Mouse (Mus musculus): Measurements from ENCODE around the gene Gm11032. TPM values are rescaled to one million over a fixed set of nuclear protein-coding genes. Genes with fewer than 3 reads are reported as not detected.
"Not testable (repeated sequence)": the region's sequence is repeated elsewhere in the genome, so short reads cannot be mapped to it uniquely, and the experiment has no call there.

The Gm11032 gene
- polyA plus RNA-seq (2012; rRNA removed) = not detected in 2 replicates

DNA sequence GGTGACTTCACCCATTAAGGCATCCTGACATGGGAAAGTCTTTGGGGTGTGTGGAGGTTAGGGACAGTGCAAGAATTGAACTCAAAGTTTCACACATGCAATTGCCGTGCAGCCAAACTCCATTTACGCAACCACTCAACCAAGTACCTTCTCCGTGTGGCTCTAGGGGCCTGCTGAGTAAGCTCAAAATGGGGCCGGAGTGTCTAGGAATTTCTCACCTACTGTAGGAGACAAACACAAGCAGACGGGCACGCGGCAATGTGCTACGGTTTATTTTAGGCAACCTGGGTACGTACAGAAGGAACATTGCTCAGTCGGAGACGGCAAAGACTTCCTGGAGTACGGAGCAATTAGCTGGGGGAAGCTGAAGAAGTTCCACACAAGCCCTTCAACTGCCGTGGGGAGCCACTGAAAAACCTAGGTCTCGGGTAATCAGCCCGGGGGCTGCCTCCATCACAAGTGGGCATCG, at the start of gene Gm11032:
TSS of gene Gm11032 (plus strand) at position 51 of the 469 bp plus-strand sequence.
- H3K27me3 ChIP-seq (ENCODE audit: control insufficient read depth, insufficient read depth, low read length) = no peaks in the 10 kb centered on the region
- H3K4me1 ChIP-seq (ENCODE audit: control insufficient read depth, insufficient read depth, low read length) = no peaks in the 10 kb centered on the region
- WGBS = 38% methylated on average over 16 of the region's 16 CpGs
- no peak within 1 kb of the TSS for H3K27ac ChIP-seq (ENCODE audit: insufficient read depth, low read length)
- TF ChIP-seq CTCF (IDR thresholded peaks at IDR 0.05; ENCODE audit: borderline replicate concordance, insufficient read depth, low read depth, low read length) (no peak), POLR2A (IDR thresholded peaks at IDR 0.05; ENCODE audit: borderline replicate concordance, insufficient read depth, low read length) (no peak)
- peak in 1 of 2 experiments; percentile 26 for DNase-seq
- H3K4me3 ChIP-seq (replicated peaks; ENCODE audit: insufficient read depth, low read depth, low read length) = no peak within 1 kb of the TSS

DNA sequence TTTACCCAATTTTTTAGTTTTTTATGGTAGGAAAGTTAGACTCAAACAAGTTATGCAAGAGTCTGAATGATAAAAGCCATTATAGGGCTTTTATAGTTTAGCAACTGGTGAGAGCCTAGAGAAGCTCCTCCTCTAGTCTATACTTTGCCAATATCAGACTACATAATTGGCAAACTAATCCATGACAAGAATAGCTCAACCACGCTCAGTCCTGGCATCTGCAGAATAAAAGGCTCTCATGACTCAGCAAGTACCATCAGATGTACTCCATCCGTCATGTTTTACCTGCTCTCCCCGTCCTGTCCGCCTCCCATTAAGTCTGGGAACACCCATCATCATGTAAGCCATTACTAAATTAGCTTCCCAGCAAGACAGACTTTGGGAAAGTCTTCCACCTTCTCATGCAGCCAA, 48.4 kb upstream of the Gm11032 start:
- Histone ChIP-seq H3K27me3 (ENCODE audit: control insufficient read depth, insufficient read depth, low read length) (no peaks in the 10 kb centered on the region), H3K4me3 (replicated peaks; ENCODE audit: insufficient read depth, low read depth, low read length) (no peak overlapping the region), H3K4me1 (ENCODE audit: control insufficient read depth, insufficient read depth, low read length) (peaks cover 6% of the 10 kb centered on the region), H3K27ac (ENCODE audit: insufficient read depth, low read length) (no peak overlapping the region)
- peak in 1 of 2 experiments; percentile 45 for DNase-seq
- 12% methylated on average over 4 of the region's 4 CpGs for WGBS
- TF ChIP-seq POLR2A (IDR thresholded peaks at IDR 0.05; ENCODE audit: borderline replicate concordance, insufficient read depth, low read length) = no peak
- no peak for TF ChIP-seq CTCF (IDR thresholded peaks at IDR 0.05; ENCODE audit: borderline replicate concordance, insufficient read depth, low read depth, low read length)

DNA sequence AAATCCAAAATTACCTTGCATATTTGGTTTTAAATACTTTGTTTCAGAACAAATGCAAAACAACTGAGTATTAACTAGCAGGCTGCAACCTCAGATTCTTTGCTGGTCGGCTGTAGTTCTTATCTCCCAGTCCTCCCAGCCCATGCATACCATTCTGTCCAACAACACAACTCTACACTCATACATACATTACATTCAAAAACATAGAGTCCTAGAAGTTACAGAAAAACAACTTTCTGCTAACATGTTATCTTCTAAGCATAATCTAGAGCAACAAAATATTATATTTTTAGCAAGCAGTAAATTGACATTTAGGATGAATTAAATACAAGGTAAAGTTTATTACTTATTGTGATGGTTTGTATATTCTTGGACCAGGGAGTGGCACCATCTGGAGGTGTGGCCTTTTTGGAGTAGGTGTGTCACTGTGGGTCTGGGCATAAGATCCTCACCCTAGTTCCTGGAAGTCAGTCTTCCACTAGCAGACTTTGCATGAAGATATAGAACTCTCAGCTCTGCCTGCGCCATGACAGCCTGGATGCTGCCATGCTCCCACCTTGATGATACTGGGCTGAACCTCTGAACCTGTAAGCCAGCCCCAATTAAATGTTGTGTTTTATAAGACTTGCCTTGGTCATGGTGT, 43.7 kb upstream of the Gm11032 start:
- not testable (repeated sequence) for DNase-seq; H3K27me3 ChIP-seq (ENCODE audit: control insufficient read depth, insufficient read depth, low read length); H3K4me1 ChIP-seq (ENCODE audit: control insufficient read depth, insufficient read depth, low read length); H3K4me3 ChIP-seq (replicated peaks; ENCODE audit: insufficient read depth, low read depth, low read length); H3K27ac ChIP-seq (ENCODE audit: insufficient read depth, low read length)
- WGBS = 88% methylated on average over 2 of the region's 2 CpGs

DNA sequence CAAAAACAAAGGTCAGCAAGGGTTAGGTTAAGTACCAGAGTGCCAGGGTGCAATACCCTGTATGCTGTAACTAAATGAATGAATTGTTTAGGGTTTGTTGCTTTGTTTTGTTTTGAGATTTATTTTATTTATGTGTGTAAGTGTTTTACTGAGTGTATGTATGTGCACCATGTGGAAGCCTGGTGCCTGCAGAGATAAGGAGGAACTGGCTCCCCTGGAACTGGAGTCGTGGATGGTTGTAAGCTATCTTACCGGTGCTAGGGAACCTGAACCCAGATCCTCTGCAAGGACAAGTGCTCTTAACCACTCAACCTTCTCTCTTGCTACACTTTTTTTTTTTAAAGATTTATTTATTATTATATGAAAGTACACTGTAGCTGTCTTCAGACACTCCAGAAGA, 42.8 kb upstream of the Gm11032 start:
- Histone ChIP-seq H3K4me3 (replicated peaks; ENCODE audit: insufficient read depth, low read depth, low read length) (no peak overlapping the region), H3K27me3 (ENCODE audit: control insufficient read depth, insufficient read depth, low read length) (no peaks in the 10 kb centered on the region), H3K4me1 (ENCODE audit: control insufficient read depth, insufficient read depth, low read length) (peaks cover 6% of the 10 kb centered on the region; the same call in 1 of the 2 replicates), H3K27ac (ENCODE audit: insufficient read depth, low read length) (no peak overlapping the region)
- TF ChIP-seq POLR2A (IDR thresholded peaks at IDR 0.05; ENCODE audit: borderline replicate concordance, insufficient read depth, low read length) = no peak
- TF ChIP-seq CTCF (IDR thresholded peaks at IDR 0.05; ENCODE audit: borderline replicate concordance, insufficient read depth, low read depth, low read length) = no peak
- 85% methylated on average over 2 of the region's 2 CpGs for WGBS
- DNase-seq = no peak

DNA sequence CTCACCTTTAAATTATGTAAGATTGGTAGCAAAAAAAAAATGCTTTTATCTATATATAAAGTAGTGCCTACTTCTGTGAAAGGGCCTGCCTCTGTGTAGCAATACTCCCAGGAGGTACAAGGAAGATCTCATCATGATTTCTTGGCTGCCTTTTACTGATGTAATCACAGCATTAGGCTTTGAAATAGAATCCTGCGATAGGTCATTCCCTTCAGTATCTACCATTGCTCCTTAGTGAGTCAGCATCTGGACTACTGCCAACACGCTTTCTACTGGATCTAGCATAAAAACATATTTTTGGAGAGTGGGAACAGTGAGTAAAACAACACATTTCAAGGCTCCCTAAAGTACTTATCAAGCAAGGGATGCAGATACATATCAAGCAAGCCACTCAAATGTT, 41.2 kb upstream of the Gm11032 start:
- H3K4me3 ChIP-seq (replicated peaks; ENCODE audit: insufficient read depth, low read depth, low read length) = no peak overlapping the region
- peaks cover 6% of the 10 kb centered on the region; the same call in 1 of the 2 replicates for H3K4me1 ChIP-seq (ENCODE audit: control insufficient read depth, insufficient read depth, low read length)
- TF ChIP-seq CTCF (IDR thresholded peaks at IDR 0.05; ENCODE audit: borderline replicate concordance, insufficient read depth, low read depth, low read length) = no peak
- TF ChIP-seq POLR2A (IDR thresholded peaks at IDR 0.05; ENCODE audit: borderline replicate concordance, insufficient read depth, low read length) = no peak
- 48% methylated on average over 2 of the region's 2 CpGs for WGBS
- H3K27me3 ChIP-seq (ENCODE audit: control insufficient read depth, insufficient read depth, low read length) = no peaks in the 10 kb centered on the region
- no peak overlapping the region; the same call in 1 of the 2 replicates for H3K27ac ChIP-seq (ENCODE audit: insufficient read depth, low read length)
- DNase-seq = peak; percentile 45 to 64

DNA sequence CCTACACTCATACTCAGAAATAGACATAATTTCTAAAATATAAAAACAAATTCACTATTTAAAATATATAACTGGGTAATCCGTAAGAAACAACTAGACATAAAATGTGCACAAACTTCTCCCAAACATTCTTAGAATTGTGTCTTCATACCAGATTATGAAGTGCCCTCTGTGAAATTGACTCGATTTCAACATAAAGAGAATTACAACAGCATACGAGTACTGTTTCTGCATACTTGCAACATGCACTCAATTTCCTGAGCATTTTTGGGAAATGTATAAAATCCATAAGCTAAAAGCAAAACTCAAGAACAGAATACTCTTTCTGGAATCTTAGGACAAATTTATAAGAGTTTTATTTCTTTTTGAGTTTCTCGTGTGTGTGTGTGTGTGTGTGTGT, 28.1 kb upstream of the Gm11032 start:
- DNase-seq = no peak
- Histone ChIP-seq H3K4me1 (ENCODE audit: control insufficient read depth, insufficient read depth, low read length) (peaks cover 2% of the 10 kb centered on the region; the same call in 1 of the 2 replicates), H3K27me3 (ENCODE audit: control insufficient read depth, insufficient read depth, low read length) (no peaks in the 10 kb centered on the region), H3K4me3 (replicated peaks; ENCODE audit: insufficient read depth, low read depth, low read length) (no peak overlapping the region), H3K27ac (ENCODE audit: insufficient read depth, low read length) (no peak overlapping the region)
- no peak for TF ChIP-seq POLR2A (IDR thresholded peaks at IDR 0.05; ENCODE audit: borderline replicate concordance, insufficient read depth, low read length)
- TF ChIP-seq CTCF (IDR thresholded peaks at IDR 0.05; ENCODE audit: borderline replicate concordance, insufficient read depth, low read depth, low read length) = no peak
- WGBS = 77% methylated on average over 4 of the region's 4 CpGs

DNA sequence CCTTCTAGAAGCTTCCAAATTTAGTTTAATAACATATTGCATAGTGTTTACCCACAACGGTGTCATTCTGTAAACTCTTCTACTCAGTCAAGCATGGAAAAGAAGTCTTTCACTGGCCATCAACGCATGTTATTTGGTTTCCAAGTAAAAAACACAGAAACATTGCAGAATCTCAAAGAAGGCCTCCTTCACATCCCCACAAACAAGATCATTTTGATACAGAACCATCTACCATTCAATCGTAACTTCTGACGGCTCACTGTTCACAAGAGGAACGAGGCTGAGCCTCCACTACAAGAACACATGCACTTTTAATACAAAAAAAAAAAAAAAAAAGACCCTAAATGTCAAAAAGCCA, 26.4 kb upstream of the Gm11032 start:
- peaks cover 2% of the 10 kb centered on the region; the same call in 1 of the 2 replicates for H3K4me1 ChIP-seq (ENCODE audit: control insufficient read depth, insufficient read depth, low read length)
- no peaks in the 10 kb centered on the region for H3K27me3 ChIP-seq (ENCODE audit: control insufficient read depth, insufficient read depth, low read length)
- no peak for DNase-seq
- WGBS = 1% methylated on average over 5 of the region's 5 CpGs
- peak overlapping the region; percentile 33 for H3K4me3 ChIP-seq (replicated peaks; ENCODE audit: insufficient read depth, low read depth, low read length)
- H3K27ac ChIP-seq (ENCODE audit: insufficient read depth, low read length) = no peak overlapping the region
- TF ChIP-seq POLR2A (IDR thresholded peaks at IDR 0.05; ENCODE audit: borderline replicate concordance, insufficient read depth, low read length) (no peak), CTCF (IDR thresholded peaks at IDR 0.05; ENCODE audit: borderline replicate concordance, insufficient read depth, low read depth, low read length) (no peak)

DNA sequence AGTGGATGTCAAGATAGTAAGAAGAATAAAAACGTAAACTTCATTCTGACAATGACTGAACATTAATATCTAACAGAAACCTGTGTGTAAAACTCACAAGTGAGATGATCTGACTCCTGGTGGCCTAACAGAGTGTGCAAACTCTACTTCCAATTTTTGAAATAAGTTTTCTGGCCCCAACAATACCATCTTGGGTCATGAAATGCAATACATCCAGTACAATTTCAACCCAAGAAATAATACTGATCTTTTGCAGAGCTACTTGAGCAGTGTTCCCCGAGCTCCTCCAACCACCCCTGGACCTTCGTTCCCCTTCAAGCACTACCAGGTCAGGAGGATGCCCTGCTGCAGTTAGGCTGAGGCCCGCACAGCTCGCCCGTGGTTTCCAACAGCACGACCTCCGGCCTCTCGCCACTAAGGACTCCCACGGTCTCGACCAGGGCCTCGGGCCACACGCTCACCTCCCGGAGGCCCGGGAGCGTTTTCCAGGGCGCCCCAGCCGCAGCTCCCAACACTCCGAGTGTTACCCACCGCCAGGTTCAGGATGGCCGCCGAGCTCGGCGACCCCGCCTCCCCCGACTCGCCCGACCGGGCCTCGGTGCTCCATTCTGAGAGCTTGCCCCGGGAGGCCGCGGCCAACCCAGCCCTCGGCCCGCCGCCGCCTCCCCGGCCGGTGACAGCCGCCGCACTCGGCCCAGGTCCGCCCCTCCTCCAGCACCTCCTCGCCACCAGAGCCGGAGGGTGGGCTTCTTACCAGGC, 25.8 kb upstream of the Gm11032 start:
- 1% methylated on average over 45 of the region's 45 CpGs for WGBS
- peak overlapping the region; percentile 85 for H3K27ac ChIP-seq (ENCODE audit: insufficient read depth, low read length)
- H3K4me3 ChIP-seq (replicated peaks; ENCODE audit: insufficient read depth, low read depth, low read length) = peak overlapping the region; percentile 70
- peak in 1 of 2 experiments; percentile 54 for DNase-seq
- H3K27me3 ChIP-seq (ENCODE audit: control insufficient read depth, insufficient read depth, low read length) = no peaks in the 10 kb centered on the region
- H3K4me1 ChIP-seq (ENCODE audit: control insufficient read depth, insufficient read depth, low read length) = peaks cover 2% of the 10 kb centered on the region; the same call in 1 of the 2 replicates
- TF ChIP-seq POLR2A (IDR thresholded peaks at IDR 0.05; ENCODE audit: borderline replicate concordance, insufficient read depth, low read length) = no peak
- TF ChIP-seq CTCF (IDR thresholded peaks at IDR 0.05; ENCODE audit: borderline replicate concordance, insufficient read depth, low read depth, low read length) = no peak
